19 mouse cellular contexts compared by ENCODE assay signal in the genomic region with DNA sequence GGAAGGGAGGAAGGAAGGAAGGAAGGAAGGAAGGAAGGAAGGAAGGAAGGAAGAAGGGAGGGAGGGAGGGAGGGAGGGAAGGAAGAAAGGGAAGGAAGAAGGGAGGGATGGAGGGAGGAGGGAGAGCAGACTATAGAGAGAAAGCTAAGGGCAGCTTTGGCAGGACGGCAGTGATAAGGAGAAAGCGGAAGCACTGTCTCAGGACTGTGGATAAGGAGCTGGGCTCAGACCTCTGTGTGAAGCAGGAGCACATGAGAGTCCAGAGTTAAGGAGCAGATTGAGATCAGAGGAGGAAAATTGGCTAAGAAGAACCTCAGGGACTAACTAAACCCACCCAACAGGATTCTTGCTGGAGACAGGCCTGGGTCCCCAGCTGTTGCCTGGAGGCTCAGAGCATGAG.
"Had no signal": no experiment of that assay in that cellular context is flagged by ENCODE, and none has a peak within 500 bp of the region (broad histone marks: within the 10 kb centered on the region; RNA-seq: fewer than 3 reads in every experiment).

No protein-coding gene starts in this region.

- H3K27me3 ChIP-seq: limb, embryonic 12.5 days; limb, embryonic 15.5 days; lung, embryonic 15.5 days; neural tube, embryonic 12.5 days; neural tube, embryonic 15.5 days had no signal

- H3K36me3 ChIP-seq: limb, embryonic 12.5 days; limb, embryonic 15.5 days; lung, embryonic 15.5 days; neural tube, embryonic 12.5 days; neural tube, embryonic 15.5 days had no signal

- H3K4me3 ChIP-seq: layer of hippocampus, adult 2 months; limb, embryonic 12.5 days; limb, embryonic 15.5 days; lung, embryonic 15.5 days; megakaryocyte, embryonic 14.5 days; neural tube, embryonic 12.5 days; neural tube, embryonic 15.5 days had no signal

- H3K4me2 ChIP-seq: limb, embryonic 12.5 days; limb, embryonic 15.5 days; liver, embryonic 11.5 days; lung, embryonic 15.5 days; midbrain, embryonic 11.5 days; neural tube, embryonic 12.5 days; neural tube, embryonic 15.5 days had no signal

- ATAC-seq: liver, postnatal 0 days had no signal

- H3K4me1 ChIP-seq: megakaryocyte, embryonic 14.5 days; neural tube, embryonic 12.5 days; neural tube, embryonic 15.5 days had no signal

- DNase-seq: layer of hippocampus, adult 9-11 months; liver, postnatal 0 days; midbrain, embryonic 14.5 days; right cerebral cortex, adult 18-20 months; right cerebral cortex, postnatal 14 days; right cerebral cortex, postnatal 4 days; thymus, postnatal 25 days had no signal

- H3K27ac ChIP-seq: kidney, postnatal 0 days; layer of hippocampus, adult 2 months; limb, embryonic 12.5 days; limb, embryonic 15.5 days; liver, embryonic 14.5 days; lung, embryonic 15.5 days; macrophage; neural tube, embryonic 12.5 days; neural tube, embryonic 15.5 days had no signal

- H3K9ac ChIP-seq: limb, embryonic 12.5 days; limb, embryonic 15.5 days; liver, embryonic 14.5 days; liver, postnatal 0 days; lung, embryonic 15.5 days; neural tube, embryonic 12.5 days; neural tube, embryonic 15.5 days had no signal

- H3K9me3 ChIP-seq: limb, embryonic 12.5 days; limb, embryonic 15.5 days; lung, embryonic 15.5 days; megakaryocyte, embryonic 14.5 days; neural tube, embryonic 12.5 days; neural tube, embryonic 15.5 days had no signal
